Mouse (Mus musculus): ENCODE results near the gene Rad51b. TPM values are rescaled to one million over a fixed set of nuclear protein-coding genes. Genes with fewer than 3 reads are reported as not detected.

Rad51b gene
- polyA plus RNA-seq, 1 experiment from 2014 or later = 6.6 TPM

GRCm38 (mm10) chr12:79614583-79614953, 317.5 kb downstream of the Rad51b start:
- peaks cover 21% of the 10 kb centered on the region for H3K27me3 ChIP-seq (ENCODE audit: insufficient read depth, poor library complexity, severe bottlenecking)
- no peaks in the 10 kb centered on the region for H3K36me3 ChIP-seq
- H3K4me3 ChIP-seq = no peak overlapping the region
- H3K27ac ChIP-seq = peak overlapping the region; percentile 76
- no peak for DNase-seq (ENCODE audit: low spot score)
- H3K4me1 ChIP-seq (replicated peaks) = peaks cover 39% of the 10 kb centered on the region
- 77% methylated on average over 2 of the region's 2 CpGs for WGBS
- H3K9me3 ChIP-seq = no peaks in the 10 kb centered on the region

GRCm38 (mm10) chr12:79615717-79616316, 318.7 kb downstream of the Rad51b start:
- no peak for DNase-seq (ENCODE audit: low spot score)
- H3K27me3 ChIP-seq (ENCODE audit: insufficient read depth, poor library complexity, severe bottlenecking) = peaks cover 16% of the 10 kb centered on the region
- H3K4me1 ChIP-seq (replicated peaks) = peaks cover 26% of the 10 kb centered on the region
- peak overlapping the region; percentile 51 for H3K27ac ChIP-seq
- no peaks in the 10 kb centered on the region for H3K9me3 ChIP-seq
- H3K36me3 ChIP-seq = no peaks in the 10 kb centered on the region
- 79% methylated on average over 5 of the region's 5 CpGs for WGBS
- no peak overlapping the region for H3K4me3 ChIP-seq

GRCm38 (mm10) chr12:79619009-79619408, 321.9 kb downstream of the Rad51b start:
- peaks cover 22% of the 10 kb centered on the region for H3K4me1 ChIP-seq (replicated peaks)
- 96% methylated on average over 1 of the region's 1 CpGs for WGBS
- no peak for DNase-seq (ENCODE audit: low spot score)
- no peak overlapping the region for H3K4me3 ChIP-seq
- no peaks in the 10 kb centered on the region for H3K27me3 ChIP-seq (ENCODE audit: insufficient read depth, poor library complexity, severe bottlenecking)
- H3K27ac ChIP-seq = no peak overlapping the region
- H3K36me3 ChIP-seq = no peaks in the 10 kb centered on the region
- H3K9me3 ChIP-seq = no peaks in the 10 kb centered on the region

GRCm38 (mm10) chr12:79620693-79621092, 323.6 kb downstream of the Rad51b start:
- Histone ChIP-seq H3K9me3 (no peaks in the 10 kb centered on the region), H3K27me3 (ENCODE audit: insufficient read depth, poor library complexity, severe bottlenecking) (no peaks in the 10 kb centered on the region), H3K36me3 (no peaks in the 10 kb centered on the region), H3K27ac (no peak overlapping the region), H3K4me1 (replicated peaks) (peaks cover 27% of the 10 kb centered on the region), H3K4me3 (no peak overlapping the region)
- DNase-seq (ENCODE audit: low spot score) = no peak
- 82% methylated on average over 5 of the region's 5 CpGs for WGBS

- WGBS = 72% methylated on average over 1 of the region's 1 CpGs
- peak overlapping the region; percentile 74 for H3K27ac ChIP-seq
- no peak overlapping the region for H3K4me3 ChIP-seq
- H3K4me1 ChIP-seq (replicated peaks) = peaks cover 50% of the 10 kb centered on the region
- H3K36me3 ChIP-seq = no peaks in the 10 kb centered on the region
- DNase-seq (ENCODE audit: low spot score) = no peak
- no peaks in the 10 kb centered on the region for H3K27me3 ChIP-seq (ENCODE audit: insufficient read depth, poor library complexity, severe bottlenecking)
- no peaks in the 10 kb centered on the region for H3K9me3 ChIP-seq
These were observed 326.2 kb downstream of the Rad51b start for GRCm38 (mm10) chr12:79623308-79623707.

GRCm38 (mm10) chr12:79625699-79626554, 328.8 kb downstream of the Rad51b start:
- H3K9me3 ChIP-seq = no peaks in the 10 kb centered on the region
- H3K36me3 ChIP-seq = no peaks in the 10 kb centered on the region
- H3K27me3 ChIP-seq (ENCODE audit: insufficient read depth, poor library complexity, severe bottlenecking) = no peaks in the 10 kb centered on the region
- DNase-seq (ENCODE audit: low spot score) = no peak
- H3K4me3 ChIP-seq = no peak overlapping the region
- WGBS = 18% methylated on average over 7 of the region's 7 CpGs
- H3K4me1 ChIP-seq (replicated peaks) = peaks cover 57% of the 10 kb centered on the region
- H3K27ac ChIP-seq = peak overlapping the region; percentile 74

- no peaks in the 10 kb centered on the region for H3K9me3 ChIP-seq
- peak overlapping the region; percentile 74 for H3K27ac ChIP-seq
- no peaks in the 10 kb centered on the region for H3K27me3 ChIP-seq (ENCODE audit: insufficient read depth, poor library complexity, severe bottlenecking)
- no peaks in the 10 kb centered on the region for H3K36me3 ChIP-seq
- DNase-seq (ENCODE audit: low spot score) = no peak
- peaks cover 57% of the 10 kb centered on the region for H3K4me1 ChIP-seq (replicated peaks)
- H3K4me3 ChIP-seq = no peak overlapping the region
- WGBS = 42% methylated on average over 4 of the region's 4 CpGs
These were observed 329.5 kb downstream of the Rad51b start for GRCm38 (mm10) chr12:79626555-79627080.

- no peak for DNase-seq (ENCODE audit: low spot score)
- 59% methylated on average over 4 of the region's 4 CpGs for WGBS
- Histone ChIP-seq H3K27ac (peak overlapping the region; percentile 80), H3K36me3 (no peaks in the 10 kb centered on the region), H3K4me1 (replicated peaks) (peaks cover 57% of the 10 kb centered on the region), H3K9me3 (no peaks in the 10 kb centered on the region), H3K27me3 (ENCODE audit: insufficient read depth, poor library complexity, severe bottlenecking) (no peaks in the 10 kb centered on the region), H3K4me3 (no peak overlapping the region)
These were observed 330.5 kb downstream of the Rad51b start for GRCm38 (mm10) chr12:79627351-79628120.

- DNase-seq (ENCODE audit: low spot score) = peak; percentile 26
These were observed 331.2 kb downstream of the Rad51b start for GRCm38 (mm10) chr12:79628121-79628774.

GRCm38 (mm10) chr12:79629945-79630850, 333.1 kb downstream of the Rad51b start:
- WGBS = 91% methylated on average over 7 of the region's 7 CpGs
- Histone ChIP-seq H3K9me3 (no peaks in the 10 kb centered on the region), H3K27ac (no peak overlapping the region), H3K27me3 (ENCODE audit: insufficient read depth, poor library complexity, severe bottlenecking) (no peaks in the 10 kb centered on the region), H3K4me3 (no peak overlapping the region), H3K36me3 (no peaks in the 10 kb centered on the region), H3K4me1 (replicated peaks) (peaks cover 36% of the 10 kb centered on the region)
- DNase-seq (ENCODE audit: low spot score) = no peak

More at GRCm38 (mm10) chr12:79628121-79628774, 331.2 kb downstream of the Rad51b start:
- WGBS = 68% methylated on average over 5 of the region's 5 CpGs
- peak overlapping the region; percentile 80 for H3K27ac ChIP-seq
- H3K36me3 ChIP-seq = no peaks in the 10 kb centered on the region
- H3K4me1 ChIP-seq (replicated peaks) = peaks cover 55% of the 10 kb centered on the region
- H3K27me3 ChIP-seq (ENCODE audit: insufficient read depth, poor library complexity, severe bottlenecking) = no peaks in the 10 kb centered on the region
- H3K4me3 ChIP-seq = no peak overlapping the region
- no peaks in the 10 kb centered on the region for H3K9me3 ChIP-seq

- 89% methylated on average over 9 of the region's 9 CpGs for WGBS
- Histone ChIP-seq H3K4me3 (no peak overlapping the region), H3K27me3 (ENCODE audit: insufficient read depth, poor library complexity, severe bottlenecking) (no peaks in the 10 kb centered on the region), H3K36me3 (no peaks in the 10 kb centered on the region), H3K27ac (no peak overlapping the region), H3K4me1 (replicated peaks) (peaks cover 5% of the 10 kb centered on the region), H3K9me3 (no peaks in the 10 kb centered on the region)
- DNase-seq (ENCODE audit: low spot score) = no peak
These were observed 336.5 kb downstream of the Rad51b start for GRCm38 (mm10) chr12:79633458-79634106.
